Mouse (Mus musculus) heart, embryonic 16.5 days (tissue): ENCODE results near the gene Mbd6. TPM values are rescaled to one million over a fixed set of nuclear protein-coding genes. Genes with fewer than 3 reads are reported as not detected.

Experiments
- ATAC-seq: fragments of 200-750 bp; cut with Nextera tagmentation; replicated peaks from 2 replicates; pipeline ENCODE4 v1.8.0; 2017; ENCODE audit warnings: moderate number of reproducible peaks; ENCODE audit not compliant: insufficient read depth, low FRiP score; ENCODE audit errors: extremely low read depth
- H3K27ac ChIP-seq: fragments of 300-500 bp; sonication (generic); 2 replicates; pipeline ENCODE4 v1.5.1; 2014; ENCODE audit warnings: mild to moderate bottlenecking, low read length, control low read depth, moderate library complexity
- H3K27me3 ChIP-seq: fragments of 300-500 bp; sonication (generic); 2 replicates; pipeline ENCODE4 v1.6.1; 2014; ENCODE audit warnings: low read length, mixed read lengths; ENCODE audit not compliant: control insufficient read depth, insufficient read depth
- H3K36me3 ChIP-seq: fragments of 300-500 bp; sonication (generic); 2 replicates; pipeline ENCODE4 v1.6.1; 2014; ENCODE audit not compliant: control insufficient read depth, insufficient read depth
- H3K4me1 ChIP-seq: fragments of 300-500 bp; sonication (generic); 2 replicates; pipeline ENCODE4 v1.6.1; 2014; ENCODE audit warnings: low read length, mixed read lengths; ENCODE audit not compliant: control insufficient read depth, insufficient read depth
- H3K4me2 ChIP-seq: fragments of 300-500 bp; sonication (generic); 2 replicates; pipeline ENCODE4 v1.6.1; 2014; ENCODE audit warnings: low read depth, mild to moderate bottlenecking, control low read depth, low read length
- H3K4me3 ChIP-seq: fragments of 300-500 bp; sonication (generic); 2 replicates; pipeline ENCODE4 v1.5.1; 2014; ENCODE audit warnings: mild to moderate bottlenecking, control low read depth, low read length
- H3K9ac ChIP-seq: fragments of 300-500 bp; sonication (generic); 2 replicates; pipeline ENCODE4 v1.6.1; 2014; ENCODE audit warnings: low read length, control low read depth
- H3K9me3 ChIP-seq: fragments of 300-500 bp; sonication (generic); replicated peaks from 2 replicates; pipeline ENCODE4 v1.6.1; 2016; ENCODE audit warnings: low read length; ENCODE audit not compliant: control insufficient read depth
- WGBS: fragments of 180-500 bp; shearing (Covaris S2); extraction: QIAGEN DNeasy Blood & Tissue Kit; methylation state at CpG from one replicate; pipeline ENCODE4 v1.1.7; 2014; 5-methylcytosine and 5-hydroxymethylcytosine counted together
- polyA plus RNA-seq: library from polyadenylated mRNA; unstranded; fragments of >200 nt; fragmentation: Nextera tagmentation; extraction: Ambion mirVana; gene quantifications from 2 replicates; pipeline ENCODE4 v1.2.1, GENCODE M21; 2015

Gene Mbd6
- polyA plus RNA-seq, 1 experiment from 2014 or later, result 11.4 TPM

DNA sequence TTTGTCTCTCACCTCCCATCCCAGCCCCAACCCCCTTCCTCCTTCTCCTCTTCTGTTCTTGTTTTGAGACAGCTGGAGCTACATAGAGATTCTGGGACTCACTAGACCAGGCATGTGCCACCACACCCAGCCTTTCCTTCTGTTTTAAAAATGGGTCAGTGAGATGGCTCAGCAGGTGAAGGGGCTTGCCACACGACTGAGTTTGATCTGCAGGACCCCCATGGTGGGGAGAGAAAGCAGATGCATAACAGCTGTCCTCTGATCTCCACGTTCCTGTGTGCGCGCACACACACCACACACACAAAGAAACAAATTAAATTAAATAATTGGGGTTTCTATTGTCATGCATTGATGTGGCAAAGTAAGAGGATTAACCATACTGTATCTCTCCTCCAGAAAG lies 23.8 kb downstream of the Mbd6 start:
- ATAC-seq, result no peak
- H3K27me3 ChIP-seq, result peaks cover 30% of the 10 kb centered on the region
- no peak overlapping the region for H3K4me3 ChIP-seq

DNA sequence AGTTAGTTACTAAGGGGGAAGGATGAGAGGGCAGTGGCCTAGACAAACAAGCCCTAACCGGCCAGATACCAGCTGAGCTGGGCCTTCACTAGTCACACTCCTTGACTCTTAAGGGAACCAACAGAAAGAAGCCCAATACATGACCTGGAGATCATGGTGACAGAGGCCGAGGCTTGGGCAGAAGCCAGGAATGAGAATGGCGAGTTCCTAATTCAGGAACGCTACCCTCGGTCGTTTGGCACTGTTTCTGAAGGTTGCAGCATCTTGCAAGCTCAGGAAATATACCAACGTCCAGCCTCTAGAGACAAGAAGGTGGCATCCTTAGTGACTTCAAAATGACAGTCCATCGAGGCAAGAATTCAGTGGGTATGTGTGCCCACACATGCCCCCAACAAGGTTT lies 24.5 kb downstream of the Mbd6 start:
- no peak overlapping the region for H3K4me2 ChIP-seq
- no peak overlapping the region for H3K9ac ChIP-seq
- H3K4me1 ChIP-seq, result peaks cover 25% of the 10 kb centered on the region
- H3K4me3 ChIP-seq, result no peak overlapping the region
- WGBS, result 67% methylated on average over 8 of the region's 8 CpGs
- no peak overlapping the region for H3K27ac ChIP-seq
- H3K36me3 ChIP-seq, result no peaks in the 10 kb centered on the region; the same call in 1 of the 2 replicates
- no peak for ATAC-seq
- peaks cover 30% of the 10 kb centered on the region for H3K27me3 ChIP-seq
- no peaks in the 10 kb centered on the region for H3K9me3 ChIP-seq

More for the DNA sequence above, 23.8 kb downstream of the Mbd6 start:
- Histone ChIP-seq H3K4me2 (no peak overlapping the region), H3K27ac (no peak overlapping the region), H3K4me1 (peaks cover 25% of the 10 kb centered on the region), H3K9me3 (no peaks in the 10 kb centered on the region), H3K36me3 (peaks cover 2% of the 10 kb centered on the region), H3K9ac (no peak overlapping the region)
- 70% methylated on average over 4 of the region's 4 CpGs for WGBS

DNA sequence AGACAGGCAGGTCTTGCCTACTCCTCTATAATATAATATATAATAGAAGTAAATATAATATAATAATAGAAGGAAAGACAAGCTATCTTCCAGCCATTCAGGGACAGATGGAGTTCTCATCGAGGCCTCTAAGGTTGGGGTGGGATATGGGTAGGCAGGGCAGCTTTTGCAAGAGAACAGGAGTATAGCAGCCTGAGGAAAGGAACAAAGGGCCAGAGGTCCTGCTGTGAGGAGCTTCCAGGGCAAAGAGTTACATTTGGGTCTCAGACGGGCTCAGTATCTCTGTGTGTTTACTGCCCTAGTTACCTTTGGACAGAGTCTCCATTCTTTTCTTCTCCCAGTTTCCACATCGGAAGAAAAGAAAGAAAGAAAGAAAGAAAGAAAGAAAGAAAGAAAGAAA lies 25.2 kb downstream of the Mbd6 start:
- peak overlapping the region; percentile 48; the same call in 1 of the 2 replicates for H3K4me3 ChIP-seq
- no peak overlapping the region for H3K4me2 ChIP-seq
- no peak overlapping the region for H3K27ac ChIP-seq
- H3K9ac ChIP-seq, result no peak overlapping the region
- H3K36me3 ChIP-seq, result no peaks in the 10 kb centered on the region
- H3K27me3 ChIP-seq, result peaks cover 30% of the 10 kb centered on the region
- no peak for ATAC-seq
- H3K9me3 ChIP-seq, result no peaks in the 10 kb centered on the region
- WGBS, result 54% methylated on average over 3 of the region's 3 CpGs
- H3K4me1 ChIP-seq, result peaks cover 22% of the 10 kb centered on the region

DNA sequence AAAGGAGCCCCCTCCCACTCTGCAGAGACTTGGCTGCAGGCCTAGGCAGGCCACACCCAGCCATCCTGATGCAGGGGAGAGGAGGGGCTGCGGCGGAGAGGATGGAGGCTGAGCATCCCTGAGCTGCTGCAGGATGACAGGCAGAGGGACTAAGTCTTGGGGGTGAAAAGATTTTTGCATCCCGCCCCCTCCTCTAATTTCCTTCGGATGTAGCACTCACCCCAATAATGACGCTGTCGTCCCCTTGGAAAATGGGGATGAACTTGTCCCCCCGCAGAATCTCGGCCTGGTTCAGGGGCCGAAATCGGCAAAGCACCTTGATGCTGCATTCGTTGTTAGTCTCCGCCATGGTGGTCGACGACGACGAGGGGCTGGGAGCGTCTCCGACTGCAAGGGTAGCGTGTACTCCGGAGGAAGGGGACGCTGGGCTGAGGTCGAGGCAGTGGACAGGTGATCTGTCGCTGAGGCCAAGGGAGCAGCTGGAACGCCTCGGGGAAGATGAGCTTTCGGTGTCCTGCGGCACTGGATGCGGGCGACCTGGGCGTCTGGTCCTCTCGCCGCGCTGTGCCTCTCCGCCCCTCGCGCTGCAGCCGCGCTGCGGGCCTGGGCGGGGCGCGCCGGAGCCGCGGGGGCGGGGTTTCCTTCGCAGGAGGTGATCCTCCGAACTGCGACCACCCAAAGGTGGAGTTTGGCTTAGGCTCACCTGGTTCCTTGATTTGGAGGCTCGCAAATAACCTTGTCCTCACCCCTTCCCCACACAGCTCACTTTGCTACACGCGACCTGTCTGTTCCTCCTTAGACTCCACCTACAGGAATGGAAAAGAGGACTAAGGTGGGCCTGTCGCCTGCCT lies 26.0 kb downstream of the Mbd6 start, which contains the start of gene Kif5a:
Kif5a (minus strand) TSS at position 801 of the 851 bp plus-strand sequence.
- Histone ChIP-seq H3K4me2 (peak within 1 kb of the TSS; percentile 82), H3K27ac (no peak within 1 kb of the TSS), H3K4me3 (peak within 1 kb of the TSS; percentile 48), H3K9me3 (no peaks in the 10 kb centered on the region), H3K4me1 (peaks cover 14% of the 10 kb centered on the region), H3K36me3 (no peaks in the 10 kb centered on the region), H3K27me3 (peaks cover 30% of the 10 kb centered on the region), H3K9ac (peak within 1 kb of the TSS; percentile 58)
- no peak for ATAC-seq
- WGBS, result 2% methylated on average over 53 of the region's 53 CpGs

DNA sequence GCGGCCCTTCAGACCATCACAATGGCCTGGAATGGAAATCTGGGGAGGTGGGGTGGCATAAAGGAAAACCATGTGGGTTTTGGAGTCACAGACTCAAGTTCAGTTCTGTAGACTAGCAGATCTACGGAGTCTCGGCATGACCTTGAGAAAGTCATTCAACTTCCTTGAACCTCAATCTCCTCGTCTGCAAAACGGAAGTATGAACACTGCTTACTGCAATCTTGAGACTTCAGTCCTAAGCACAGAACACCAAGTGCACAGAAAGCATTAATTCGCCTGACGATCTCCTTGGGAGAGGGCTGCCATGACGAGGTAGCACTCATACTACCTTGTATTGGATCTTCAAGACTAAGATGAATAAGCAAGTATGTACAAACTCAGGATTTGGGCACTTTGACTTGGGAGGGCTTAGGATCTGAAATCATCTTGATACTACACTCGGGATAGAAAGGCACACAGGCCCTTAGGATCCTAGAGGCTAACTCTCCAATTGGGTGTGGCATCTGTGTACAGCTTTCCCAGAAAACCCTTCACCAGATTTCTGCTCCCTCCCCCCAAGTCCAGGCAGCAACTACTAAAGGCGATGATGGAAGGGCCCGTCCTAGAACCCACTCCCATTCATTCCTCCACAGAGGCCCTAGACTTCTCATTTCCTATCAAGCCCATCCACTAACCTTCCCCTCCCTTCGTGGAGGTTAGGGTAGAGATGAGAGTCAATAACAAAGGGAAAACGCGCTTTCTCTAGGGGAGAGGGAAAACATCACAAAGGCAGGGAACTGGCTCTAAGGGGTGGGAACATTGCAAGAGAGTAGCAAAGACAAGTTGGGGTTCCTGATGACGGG lies 26.9 kb downstream of the Mbd6 start:
- Histone ChIP-seq H3K4me2 (no peak overlapping the region), H3K4me3 (no peak overlapping the region), H3K36me3 (no peaks in the 10 kb centered on the region), H3K9ac (no peak overlapping the region), H3K9me3 (no peaks in the 10 kb centered on the region), H3K27me3 (peaks cover 30% of the 10 kb centered on the region), H3K4me1 (peaks cover 7% of the 10 kb centered on the region), H3K27ac (no peak overlapping the region)
- 66% methylated on average over 15 of the region's 15 CpGs for WGBS
- ATAC-seq, result no peak

DNA sequence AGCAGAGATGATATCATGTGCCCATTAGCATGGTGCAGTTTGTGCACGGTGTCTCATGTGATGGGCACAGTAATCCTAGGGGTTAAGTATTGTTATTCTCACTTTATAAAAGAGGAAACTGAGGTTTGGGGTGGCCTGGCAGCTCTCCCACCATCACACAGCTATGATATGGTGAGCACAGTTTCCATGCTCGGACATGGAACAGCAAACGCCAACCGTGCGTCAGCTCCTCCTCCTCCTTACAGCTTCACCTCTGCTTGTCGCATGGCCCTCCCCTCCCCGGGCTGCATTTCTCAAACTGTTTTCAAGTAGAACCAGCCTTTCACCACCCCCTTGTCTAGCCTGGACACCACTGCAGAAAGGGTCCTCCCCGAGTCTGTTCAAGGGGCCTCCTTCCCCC lies 30.3 kb downstream of the Mbd6 start:
- Histone ChIP-seq H3K4me3 (no peak overlapping the region), H3K4me1 (peaks cover 6% of the 10 kb centered on the region), H3K4me2 (no peak overlapping the region), H3K9me3 (no peaks in the 10 kb centered on the region), H3K27me3 (peaks cover 24% of the 10 kb centered on the region), H3K36me3 (no peaks in the 10 kb centered on the region), H3K27ac (no peak overlapping the region), H3K9ac (no peak overlapping the region)
- 71% methylated on average over 8 of the region's 8 CpGs for WGBS
- no peak for ATAC-seq

DNA sequence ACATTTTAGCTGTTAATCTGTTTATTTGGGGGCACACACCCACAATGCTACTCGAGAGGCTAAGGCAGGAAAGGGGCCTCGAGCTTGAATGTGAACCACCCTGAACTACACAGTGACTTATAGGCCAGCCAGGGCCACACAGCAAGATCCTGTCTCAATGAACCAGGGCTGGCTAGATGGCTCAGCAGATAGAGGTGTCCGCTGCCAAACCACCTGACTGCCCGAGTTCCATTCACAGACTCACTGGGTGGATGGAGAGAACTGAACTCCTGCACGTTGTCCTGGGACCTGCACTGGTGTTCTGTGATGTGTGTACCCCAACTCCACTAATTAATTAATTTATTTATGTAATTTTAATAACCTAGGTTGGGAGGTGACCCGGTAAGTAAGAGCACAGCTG lies 31.0 kb downstream of the Mbd6 start:
- H3K36me3 ChIP-seq, result no peaks in the 10 kb centered on the region
- no peaks in the 10 kb centered on the region for H3K9me3 ChIP-seq
- peaks cover 4% of the 10 kb centered on the region for H3K4me1 ChIP-seq
- H3K4me3 ChIP-seq, result no peak overlapping the region
- ATAC-seq, result no peak
- H3K9ac ChIP-seq, result no peak overlapping the region
- H3K4me2 ChIP-seq, result no peak overlapping the region
- 72% methylated on average over 6 of the region's 6 CpGs for WGBS
- peaks cover 17% of the 10 kb centered on the region for H3K27me3 ChIP-seq
- no peak overlapping the region for H3K27ac ChIP-seq

DNA sequence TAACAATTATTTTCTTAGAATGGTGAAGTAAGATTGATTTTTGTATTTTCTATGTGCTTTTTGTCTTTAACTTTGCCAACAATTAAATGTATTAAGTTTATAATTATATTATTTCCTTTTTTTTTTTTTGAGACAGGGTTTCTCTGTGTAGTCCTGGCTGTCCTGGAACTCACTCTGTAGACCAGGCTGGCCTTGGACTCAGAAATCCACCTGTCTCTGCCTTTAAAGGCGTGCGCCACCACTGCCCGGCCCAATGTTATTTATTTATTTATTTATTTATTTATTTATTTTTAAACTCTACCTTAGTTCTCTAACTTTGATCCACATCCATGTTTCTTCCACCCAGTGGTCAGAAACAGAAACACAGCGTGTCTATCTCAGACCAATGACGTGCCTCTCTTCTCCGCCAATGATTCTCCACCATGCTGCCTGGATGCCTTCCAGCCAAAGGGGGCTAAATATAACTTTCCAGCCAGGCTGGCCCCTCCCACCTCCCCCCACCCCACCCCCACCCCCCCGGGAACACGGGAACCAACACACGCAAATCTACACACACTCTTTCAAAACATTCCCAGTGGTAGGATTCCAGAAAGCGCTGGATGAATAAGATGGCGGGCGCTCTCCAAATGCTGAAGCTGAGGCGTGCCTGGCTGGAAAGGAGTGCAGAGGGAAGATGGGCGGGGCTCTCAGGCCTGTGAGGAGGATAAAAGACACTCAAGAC lies 33.0 kb downstream of the Mbd6 start:
- 20% methylated on average over 14 of the region's 14 CpGs for WGBS
- ATAC-seq, result peak; percentile 91

More for the DNA sequence above, 33.0 kb downstream of the Mbd6 start:
- Histone ChIP-seq H3K27me3 (peaks cover under 1% of the 10 kb centered on the region; the same call in 1 of the 2 replicates), H3K9me3 (no peaks in the 10 kb centered on the region), H3K9ac (no peak overlapping the region), H3K27ac (no peak overlapping the region), H3K4me3 (no peak overlapping the region), H3K4me2 (peak overlapping the region; percentile 23; the same call in 1 of the 2 replicates), H3K36me3 (no peaks in the 10 kb centered on the region), H3K4me1 (no peaks in the 10 kb centered on the region)
